Mouse (Mus musculus): ENCODE results near the gene Aars2.
A peak's percentile ranks its signal among the peaks of the same experiment; 100 is the strongest.

Aars2 gene

GRCm38 (mm10) chr17:45506700-45507189 lies at the start of gene Aars2:
Gene Aars2 (plus strand): TSS chr17:45506841.
- peak; percentile 87 to 92 for DNase-seq (ENCODE audit: low spot score in 2 of 2)

GRCm38 (mm10) chr17:45457487-45457886 lies 49.2 kb upstream of the Aars2 start:
- DNase-seq (ENCODE audit: low spot score in 2 of 2): no peak

GRCm38 (mm10) chr17:45458516-45458915 lies 48.1 kb upstream of the Aars2 start:
- DNase-seq (ENCODE audit: low spot score in 2 of 2): no peak

GRCm38 (mm10) chr17:45459062-45459461 lies 47.6 kb upstream of the Aars2 start:
- DNase-seq (ENCODE audit: low spot score in 2 of 2): no peak

- no peak for DNase-seq (ENCODE audit: low spot score in 2 of 2)
These were observed 44.1 kb upstream of the Aars2 start for GRCm38 (mm10) chr17:45462506-45462905.

- DNase-seq (ENCODE audit: low spot score in 2 of 2): no peak
These were observed 42.4 kb upstream of the Aars2 start for GRCm38 (mm10) chr17:45464255-45464654.

- no peak for DNase-seq (ENCODE audit: low spot score in 2 of 2)
These were observed 39.9 kb upstream of the Aars2 start for GRCm38 (mm10) chr17:45466701-45467100.

- DNase-seq (ENCODE audit: low spot score in 2 of 2): no peak
These were observed 38.3 kb upstream of the Aars2 start for GRCm38 (mm10) chr17:45468302-45468701.

- no peak for DNase-seq (ENCODE audit: low spot score in 2 of 2)
These were observed 35.9 kb upstream of the Aars2 start for GRCm38 (mm10) chr17:45470726-45471125.

- no peak for DNase-seq (ENCODE audit: low spot score in 2 of 2)
These were observed 33.0 kb upstream of the Aars2 start for GRCm38 (mm10) chr17:45473667-45474066.

GRCm38 (mm10) chr17:45474146-45474545 lies 32.5 kb upstream of the Aars2 start:
- no peak for DNase-seq (ENCODE audit: low spot score in 2 of 2)

GRCm38 (mm10) chr17:45474669-45475465 lies 31.8 kb upstream of the Aars2 start, which contains the start of gene Spats1:
Gene Spats1 (minus strand): TSS chr17:45475415.
- peak; percentile 81 to 84 for DNase-seq (ENCODE audit: low spot score in 2 of 2)

- DNase-seq (ENCODE audit: low spot score in 2 of 2): peak; percentile 62 to 87
These were observed 28.3 kb upstream of the Aars2 start for GRCm38 (mm10) chr17:45478234-45478825.

GRCm38 (mm10) chr17:45480429-45480828 lies 26.2 kb upstream of the Aars2 start:
- DNase-seq (ENCODE audit: low spot score in 2 of 2): no peak

GRCm38 (mm10) chr17:45485581-45485980 lies 21.1 kb upstream of the Aars2 start:
- DNase-seq (ENCODE audit: low spot score in 2 of 2): no peak

GRCm38 (mm10) chr17:45487216-45487615 lies 19.4 kb upstream of the Aars2 start:
- DNase-seq (ENCODE audit: low spot score in 2 of 2): no peak

GRCm38 (mm10) chr17:45488321-45489254 lies 18.1 kb upstream of the Aars2 start:
- DNase-seq (ENCODE audit: low spot score in 2 of 2): no peak

- DNase-seq (ENCODE audit: low spot score in 2 of 2): no peak
These were observed 16.9 kb upstream of the Aars2 start for GRCm38 (mm10) chr17:45489736-45490135.

- no peak for DNase-seq (ENCODE audit: low spot score in 2 of 2)
These were observed 16.0 kb upstream of the Aars2 start for GRCm38 (mm10) chr17:45490532-45491154.

- DNase-seq (ENCODE audit: low spot score in 2 of 2): no peak
These were observed 11.2 kb upstream of the Aars2 start for GRCm38 (mm10) chr17:45495398-45495797.

GRCm38 (mm10) chr17:45498397-45498796 lies 8.2 kb upstream of the Aars2 start:
- no peak for DNase-seq (ENCODE audit: low spot score in 2 of 2)
